Mouse (Mus musculus) monocyte, adult 5-6 weeks (primary cell): Measurements from ENCODE around the gene Astn2. TPM values are rescaled to one million over a fixed set of nuclear protein-coding genes. Genes with fewer than 3 reads are reported as not detected.

Source experiments
- ATAC-seq: fragments of 153-309, 156-312 bp; replicated peaks from 2 replicates; pipeline ENCODE4 v1.8.0; 2017; ENCODE audit warnings: mild to moderate bottlenecking; ENCODE audit not compliant: low TSS enrichment, insufficient number of reproducible peaks, severe bottlenecking, poor library complexity, low FRiP score
- total RNA-seq: library from RNA; stranded (forward); fragments of 200-1000, 200-491, 200-594 nt; gene quantifications from 3 replicates; pipeline ENCODE4 v1.2.3, GENCODE M21; 2017

Astn2 gene
- total RNA-seq, 1 experiment from 2014 or later: not detected

- no peak for ATAC-seq
Observed at GRCm38 (mm10) chr4:65426437-65426836, 978.0 kb downstream of the Astn2 start.

- no peak for ATAC-seq
Observed at GRCm38 (mm10) chr4:65423068-65423625, 981.3 kb downstream of the Astn2 start.

- ATAC-seq: no peak
Observed at GRCm38 (mm10) chr4:65421272-65421671, 983.1 kb downstream of the Astn2 start.

DNA sequence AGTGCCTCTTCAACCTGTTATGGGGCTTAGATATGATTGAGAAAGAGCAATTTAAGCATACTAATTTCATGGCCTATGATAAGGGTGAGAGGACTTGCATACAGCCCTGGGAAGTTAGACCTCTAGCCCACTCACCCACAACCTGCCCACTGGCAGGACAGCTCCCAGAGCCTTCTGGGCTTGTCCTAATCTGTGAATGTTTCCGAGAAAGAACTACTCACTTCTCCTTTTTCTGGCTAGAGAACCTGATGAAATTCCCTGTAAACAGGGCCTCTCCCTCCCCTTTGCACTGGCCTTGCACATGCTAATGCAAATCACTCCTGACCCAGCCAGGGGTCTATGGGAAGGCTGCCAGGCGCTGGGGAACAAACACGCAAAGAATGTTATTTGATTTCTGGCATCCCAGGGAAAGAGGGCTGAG is 983.9 kb downstream of the Astn2 start:
- ATAC-seq: no peak

- ATAC-seq: no peak
Observed at GRCm38 (mm10) chr4:65415507-65415906, 988.9 kb downstream of the Astn2 start.

- no peak for ATAC-seq
Observed at GRCm38 (mm10) chr4:65402836-65403634, 1001.4 kb downstream of the Astn2 start.

DNA sequence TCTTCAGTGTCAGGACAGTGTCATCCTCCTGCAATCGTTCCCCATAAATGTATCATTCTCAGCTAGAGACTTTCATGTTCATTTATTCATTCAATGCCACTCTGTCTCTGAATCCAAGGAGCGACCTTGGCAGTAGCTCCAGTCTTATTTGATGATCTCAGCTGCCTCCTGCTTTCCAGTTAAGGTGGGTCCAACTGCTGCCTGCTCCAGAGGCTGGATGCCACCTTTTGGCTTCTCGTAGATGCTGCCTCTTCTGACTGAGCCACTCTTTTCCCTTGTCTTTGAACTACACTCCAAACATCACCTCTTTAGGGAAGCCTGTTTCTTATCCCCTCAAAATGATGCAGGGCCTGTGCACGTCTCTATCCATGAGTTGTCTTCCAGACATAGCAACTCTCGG is 1002.1 kb downstream of the Astn2 start:
- ATAC-seq: no peak

DNA sequence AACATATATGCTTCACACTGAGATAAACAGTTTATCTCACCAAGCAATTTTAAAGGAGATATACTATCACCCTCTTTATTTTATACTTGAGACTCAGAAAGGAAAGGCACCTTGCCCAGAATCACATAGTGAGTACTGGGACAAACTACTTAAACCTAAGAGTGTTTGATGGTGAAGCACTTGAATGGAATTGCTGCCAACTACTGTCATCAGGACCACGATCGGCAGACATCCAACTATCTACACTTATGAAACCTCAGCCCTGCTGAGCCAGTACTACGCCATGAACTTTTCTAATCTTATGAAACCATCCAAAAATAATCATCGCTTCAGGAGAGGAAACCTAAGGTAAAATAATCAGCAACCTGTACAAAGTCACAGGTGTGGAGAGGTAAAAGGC is 1005.0 kb downstream of the Astn2 start:
- ATAC-seq: no peak

DNA sequence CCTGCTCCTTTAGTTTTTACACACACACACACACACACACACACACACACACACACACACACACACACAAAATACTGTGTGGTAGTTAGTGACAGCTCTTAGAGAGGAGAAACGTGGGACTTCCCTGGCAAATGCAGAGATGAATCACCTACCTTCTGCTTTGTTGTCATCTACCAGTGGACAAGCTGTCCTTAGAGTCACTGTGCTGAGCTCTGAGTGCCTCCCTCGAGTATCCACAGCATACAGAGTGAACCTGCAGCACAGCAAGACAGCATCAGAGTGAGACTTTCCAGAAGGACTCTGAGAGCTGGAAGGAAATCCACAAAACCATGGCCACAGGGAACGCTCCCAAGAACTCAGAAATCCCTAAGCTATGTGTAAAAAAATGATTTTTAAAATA is 1007.6 kb downstream of the Astn2 start:
- no peak for ATAC-seq

GRCm38 (mm10) chr4:65391001-65391400 is 1013.4 kb downstream of the Astn2 start:
- no peak for ATAC-seq

DNA sequence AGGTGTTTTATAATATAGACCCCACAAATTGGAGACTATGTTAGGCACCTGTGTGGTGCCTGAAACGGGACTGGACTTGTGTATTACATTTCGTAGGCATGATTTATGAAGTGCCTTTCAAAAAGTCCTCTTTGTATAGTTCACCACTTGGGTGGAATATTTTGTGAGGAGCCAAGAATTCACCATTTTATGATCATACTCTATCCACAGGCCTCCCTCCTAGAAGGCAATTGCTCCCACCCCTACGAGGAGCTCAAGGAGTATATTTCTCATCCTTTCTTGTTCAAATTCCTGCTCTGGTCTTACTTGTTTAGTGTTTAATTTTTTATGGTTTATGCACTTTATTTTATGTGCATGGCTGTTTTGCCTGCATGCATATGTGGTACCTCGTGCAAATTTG is 1021.3 kb downstream of the Astn2 start:
- ATAC-seq: no peak

DNA sequence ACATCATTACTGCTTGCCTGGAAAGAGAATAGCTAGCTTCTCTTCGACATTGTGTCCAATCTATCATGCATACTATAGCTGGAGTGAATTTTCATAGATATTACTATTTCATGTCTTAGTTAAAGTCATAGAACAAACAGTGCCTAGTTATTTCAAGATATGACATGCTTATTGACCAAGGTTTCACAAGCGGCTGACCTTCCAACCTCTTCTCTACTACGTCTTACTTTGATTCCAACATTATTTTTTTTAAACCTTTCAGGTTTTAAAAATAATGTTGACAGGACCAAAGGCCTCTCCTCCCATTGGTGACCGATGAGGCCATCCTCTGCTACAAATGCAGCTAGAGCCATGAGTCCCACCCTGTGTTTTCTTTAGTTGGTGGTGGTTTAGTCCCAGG is 1025.0 kb downstream of the Astn2 start:
- ATAC-seq: no peak

GRCm38 (mm10) chr4:65376571-65376970 is 1027.8 kb downstream of the Astn2 start:
- no peak for ATAC-seq

DNA sequence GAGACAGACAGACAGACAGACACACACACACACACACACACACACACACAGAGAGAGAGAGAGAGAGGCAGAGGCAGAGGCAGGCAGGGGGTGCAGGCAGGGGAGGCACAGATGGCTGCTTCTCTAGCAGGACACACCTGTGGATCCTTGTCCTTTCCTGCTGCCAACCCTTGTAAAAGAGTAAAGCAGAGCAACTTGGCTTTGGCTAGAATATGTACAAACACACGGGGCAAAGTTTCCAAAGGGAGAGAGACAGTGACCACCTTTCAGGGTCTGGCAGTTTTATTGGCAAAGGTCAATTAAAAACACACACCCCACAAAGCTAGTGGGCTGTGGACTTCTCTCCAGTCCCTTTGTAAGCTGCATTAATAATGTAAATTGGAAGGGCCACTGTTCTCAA is 1030.6 kb downstream of the Astn2 start:
- no peak for ATAC-seq

DNA sequence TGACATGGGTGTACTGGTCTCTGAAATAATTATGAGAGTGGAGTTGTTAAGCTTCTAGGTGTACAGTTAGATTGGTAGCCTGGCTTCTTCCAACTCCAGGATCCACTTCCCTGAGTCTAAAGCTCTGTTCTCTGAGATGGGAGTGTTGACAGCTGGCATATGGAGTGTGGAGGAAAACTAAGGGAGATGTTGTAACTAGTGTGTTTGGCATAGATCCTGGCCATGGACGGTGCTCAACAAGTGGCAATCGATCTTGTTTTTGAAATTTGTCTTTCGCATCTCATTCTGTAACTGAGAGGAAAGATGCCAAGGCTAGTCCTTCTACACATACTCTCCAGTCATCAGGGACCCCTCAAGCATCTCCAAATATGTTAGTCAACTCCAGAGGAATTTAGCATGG is 1031.7 kb downstream of the Astn2 start:
- ATAC-seq: no peak

DNA sequence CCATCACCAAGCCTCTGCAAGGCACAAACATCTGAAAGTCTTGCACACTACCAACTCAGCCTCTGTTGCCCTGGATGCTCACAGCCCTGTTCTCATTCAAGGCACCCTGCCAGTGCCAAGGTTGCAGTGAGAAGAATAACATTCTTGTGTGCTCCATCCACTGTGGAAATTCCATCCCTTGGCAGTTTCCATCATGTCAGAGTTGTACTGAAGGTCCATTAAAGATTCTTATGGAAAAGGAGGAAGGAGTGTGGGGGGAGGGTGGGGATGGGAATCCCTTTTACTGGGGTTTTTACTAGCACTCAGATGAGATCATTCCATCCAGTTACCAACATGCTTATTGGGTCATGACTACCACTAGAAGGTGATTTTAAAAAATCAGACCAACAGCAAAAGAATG is 1037.3 kb downstream of the Astn2 start:
- no peak for ATAC-seq

DNA sequence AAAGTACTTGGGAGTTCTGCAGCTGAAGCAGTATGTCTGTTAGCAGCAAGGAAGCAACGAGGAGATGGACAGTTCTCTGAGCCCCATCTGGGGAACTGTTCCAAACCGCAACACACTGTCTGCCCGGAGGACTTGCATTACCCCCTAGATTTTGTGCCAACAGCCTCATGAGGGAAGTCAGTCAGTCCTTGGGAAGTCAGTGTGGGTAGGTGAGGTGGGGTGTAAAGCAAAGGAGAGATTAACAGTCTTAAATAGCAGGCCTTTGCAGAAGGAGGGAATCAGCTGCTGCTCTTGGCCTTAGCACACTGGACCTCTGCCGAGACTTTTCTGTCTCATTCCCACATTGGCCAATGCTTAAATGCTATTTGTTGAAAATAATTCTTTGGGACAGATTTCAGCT is 1049.8 kb downstream of the Astn2 start:
- ATAC-seq: no peak

DNA sequence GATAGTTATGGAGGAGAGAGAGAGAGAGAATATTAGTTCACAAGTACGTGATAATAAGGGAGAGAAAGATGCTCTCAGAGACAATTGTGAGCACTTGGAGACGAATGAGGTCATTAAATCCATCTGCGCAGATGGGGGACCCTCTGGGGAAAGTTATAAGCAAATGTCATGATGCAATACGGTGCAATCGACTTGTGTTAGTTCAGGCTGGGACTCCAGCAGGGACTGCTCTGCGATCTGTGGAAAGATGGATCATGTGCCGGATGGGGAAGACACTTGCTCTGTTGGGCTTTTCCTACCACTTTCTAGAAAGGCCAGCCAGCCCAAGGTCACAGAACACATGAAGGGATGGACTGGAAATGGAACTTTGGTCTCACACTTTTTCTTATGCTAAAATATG is 1053.9 kb downstream of the Astn2 start:
- ATAC-seq: no peak

- ATAC-seq: no peak
Observed at GRCm38 (mm10) chr4:65341766-65342165, 1062.6 kb downstream of the Astn2 start.

DNA sequence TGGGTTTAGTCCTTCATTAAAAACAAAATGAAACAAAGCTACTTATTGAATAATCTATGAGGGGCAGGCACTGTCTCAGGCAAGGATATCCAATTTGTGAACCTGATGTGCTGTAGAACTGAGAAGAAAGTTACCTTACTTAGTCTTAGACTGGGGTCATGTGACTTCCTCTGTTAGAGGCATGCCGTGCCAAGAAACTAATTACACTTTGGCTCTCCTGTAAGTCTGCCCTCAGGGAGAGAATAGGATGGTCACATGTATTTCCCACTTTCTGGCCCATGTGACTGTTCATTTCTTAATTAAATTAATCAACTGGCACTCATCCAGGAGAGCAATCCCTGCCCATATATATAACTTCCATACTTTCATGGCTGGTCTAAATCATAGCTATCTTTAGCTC is 1070.7 kb downstream of the Astn2 start:
- ATAC-seq: no peak
